Mouse (Mus musculus) lung, embryonic 14.5 days (tissue): Measurements from ENCODE around the gene Psmd9. TPM values are rescaled to one million over a fixed set of nuclear protein-coding genes. Genes with fewer than 3 reads are reported as not detected.
"Not testable (repeated sequence)": the region's sequence is repeated elsewhere in the genome, so short reads cannot be mapped to it uniquely, and the experiment has no call there.

Source experiments
- ATAC-seq: fragments of 200-750 bp; cut with Nextera tagmentation; 2 replicates; pipeline ENCODE4 v1.8.0; 2017; ENCODE audit warnings: mild to moderate bottlenecking, moderate TSS enrichment, moderate library complexity; ENCODE audit not compliant: insufficient read depth
- DNase-seq: peaks from one replicate; pipeline ENCODE4 v3.0.0-alpha.2; 2015
- H3K27ac ChIP-seq: fragments of 300-500 bp; sonication (generic); 2 replicates; pipeline ENCODE4 v1.5.1; 2014; ENCODE audit warnings: low read depth, mild to moderate bottlenecking, moderate library complexity
- H3K27me3 ChIP-seq: fragments of 300-500 bp; sonication (generic); 2 replicates; pipeline ENCODE4 v1.6.1; 2014; ENCODE audit warnings: low read length, control low read depth; ENCODE audit not compliant: insufficient read depth
- H3K36me3 ChIP-seq: fragments of 300-500 bp; sonication (generic); 2 replicates; pipeline ENCODE4 v1.6.1; 2014; ENCODE audit warnings: control low read depth; ENCODE audit not compliant: insufficient read depth
- H3K4me1 ChIP-seq: fragments of 300-500 bp; sonication (generic); 2 replicates; pipeline ENCODE4 v1.6.1; 2014; ENCODE audit warnings: antibody characterized with exemption, control low read depth; ENCODE audit not compliant: insufficient read depth
- H3K4me2 ChIP-seq: fragments of 300-500 bp; sonication (generic); 2 replicates; pipeline ENCODE4 v1.6.1; 2014; ENCODE audit warnings: mild to moderate bottlenecking
- H3K4me3 ChIP-seq: fragments of 300-500 bp; sonication (generic); 2 replicates; pipeline ENCODE4 v1.5.1; 2014; ENCODE audit warnings: low read depth, low read length
- H3K9ac ChIP-seq: fragments of 300-500 bp; sonication (generic); 2 replicates; pipeline ENCODE4 v1.6.1; 2014
- H3K9me3 ChIP-seq: fragments of 300-500 bp; sonication (generic); 2 replicates; pipeline ENCODE4 v1.6.1; 2016; ENCODE audit warnings: low read depth, low read length, control low read depth
- CTCF ChIP-seq: IDR thresholded peaks from 2 replicates; pipeline ENCODE4 v1.5.1; 2016; ENCODE audit warnings: antibody characterized with exemption, low read depth
- WGBS: fragments of 180-500 bp; shearing (Covaris S2); extraction: QIAGEN DNeasy Blood & Tissue Kit; methylation state at CpG from one replicate; pipeline ENCODE4 v1.1.7; 2014; 5-methylcytosine and 5-hydroxymethylcytosine counted together
- polyA plus RNA-seq: library from polyadenylated mRNA; unstranded; fragments of >200 nt; fragmentation: Nextera tagmentation; extraction: Ambion mirVana; gene quantifications from 2 replicates; pipeline ENCODE4 v1.2.1, GENCODE M21; 2014

Gene Psmd9
- polyA plus RNA-seq, 1 experiment from 2014 or later, result 81.7 TPM

GRCm38 (mm10) chr5:123193436-123193835 is 24.2 kb downstream of the Psmd9 start:
- Histone ChIP-seq H3K27ac (no peak overlapping the region), H3K9me3 (no peaks in the 10 kb centered on the region), H3K4me2 (no peak overlapping the region), H3K9ac (no peak overlapping the region), H3K4me3 (no peak overlapping the region), H3K36me3 (no peaks in the 10 kb centered on the region), H3K4me1 (no peaks in the 10 kb centered on the region), H3K27me3 (no peaks in the 10 kb centered on the region)
- no peak for TF ChIP-seq CTCF
- DNase-seq (no peak), ATAC-seq (no peak)
- 71% methylated on average over 5 of the region's 5 CpGs for WGBS

GRCm38 (mm10) chr5:123194856-123195255 is 25.6 kb downstream of the Psmd9 start:
- Histone ChIP-seq H3K4me2 (no peak overlapping the region), H3K9me3 (no peaks in the 10 kb centered on the region), H3K36me3 (no peaks in the 10 kb centered on the region), H3K27me3 (no peaks in the 10 kb centered on the region), H3K4me3 (no peak overlapping the region), H3K27ac (no peak overlapping the region), H3K9ac (no peak overlapping the region), H3K4me1 (no peaks in the 10 kb centered on the region)
- WGBS, result 78% methylated on average over 6 of the region's 6 CpGs
- TF ChIP-seq CTCF, result no peak
- DNase-seq, result no peak
- no peak for ATAC-seq

GRCm38 (mm10) chr5:123195500-123196000 is 26.3 kb downstream of the Psmd9 start:
- no peak overlapping the region for H3K4me3 ChIP-seq
- H3K9me3 ChIP-seq, result no peaks in the 10 kb centered on the region
- H3K4me1 ChIP-seq, result no peaks in the 10 kb centered on the region
- H3K27ac ChIP-seq, result no peak overlapping the region
- no peak overlapping the region for H3K9ac ChIP-seq
- H3K27me3 ChIP-seq, result no peaks in the 10 kb centered on the region
- WGBS, result 87% methylated on average over 16 of the region's 16 CpGs
- TF ChIP-seq CTCF, result no peak
- H3K36me3 ChIP-seq, result no peaks in the 10 kb centered on the region
- no peak for ATAC-seq
- DNase-seq, result no peak
- H3K4me2 ChIP-seq, result no peak overlapping the region

GRCm38 (mm10) chr5:123196746-123197145 is 27.5 kb downstream of the Psmd9 start:
- no peak overlapping the region for H3K27ac ChIP-seq
- H3K4me3 ChIP-seq, result no peak overlapping the region
- H3K4me2 ChIP-seq, result no peak overlapping the region
- H3K27me3 ChIP-seq, result no peaks in the 10 kb centered on the region
- ATAC-seq (no peak), DNase-seq (no peak)
- no peaks in the 10 kb centered on the region for H3K4me1 ChIP-seq
- TF ChIP-seq CTCF, result no peak
- H3K9ac ChIP-seq, result no peak overlapping the region
- H3K9me3 ChIP-seq, result no peaks in the 10 kb centered on the region
- 65% methylated on average over 4 of the region's 4 CpGs for WGBS
- H3K36me3 ChIP-seq, result no peaks in the 10 kb centered on the region

GRCm38 (mm10) chr5:123198523-123198922 is 29.3 kb downstream of the Psmd9 start:
- no peaks in the 10 kb centered on the region for H3K4me1 ChIP-seq
- no peak overlapping the region for H3K9ac ChIP-seq
- no peaks in the 10 kb centered on the region for H3K9me3 ChIP-seq
- WGBS, result 87% methylated on average over 4 of the region's 4 CpGs
- no peaks in the 10 kb centered on the region for H3K36me3 ChIP-seq
- H3K27me3 ChIP-seq, result no peaks in the 10 kb centered on the region
- ATAC-seq (no peak), DNase-seq (no peak)
- H3K27ac ChIP-seq, result no peak overlapping the region
- no peak for TF ChIP-seq CTCF
- H3K4me3 ChIP-seq, result no peak overlapping the region
- no peak overlapping the region for H3K4me2 ChIP-seq

- not testable (repeated sequence) for H3K9ac ChIP-seq, H3K9me3 ChIP-seq, H3K4me2 ChIP-seq, H3K4me1 ChIP-seq, H3K36me3 ChIP-seq, H3K27ac ChIP-seq, ATAC-seq, DNase-seq, H3K4me3 ChIP-seq, H3K27me3 ChIP-seq
- WGBS, result 84% methylated on average over 5 of the region's 7 CpGs
Observed at GRCm38 (mm10) chr5:123200816-123201522, 31.8 kb downstream of the Psmd9 start.

- Histone ChIP-seq H3K9me3 (no peaks in the 10 kb centered on the region), H3K4me1 (no peaks in the 10 kb centered on the region), H3K27me3 (no peaks in the 10 kb centered on the region), H3K4me3 (no peak overlapping the region), H3K4me2 (no peak overlapping the region), H3K36me3 (no peaks in the 10 kb centered on the region), H3K9ac (no peak overlapping the region), H3K27ac (no peak overlapping the region)
- DNase-seq, result no peak
- 55% methylated on average over 7 of the region's 7 CpGs for WGBS
- TF ChIP-seq CTCF, result no peak
- no peak for ATAC-seq
Observed at GRCm38 (mm10) chr5:123201523-123201892, 32.3 kb downstream of the Psmd9 start.

- H3K9ac ChIP-seq, result no peak overlapping the region
- H3K36me3 ChIP-seq, result no peaks in the 10 kb centered on the region
- no peak overlapping the region for H3K27ac ChIP-seq
- ATAC-seq, result no peak
- H3K27me3 ChIP-seq, result no peaks in the 10 kb centered on the region
- TF ChIP-seq CTCF, result no peak
- 60% methylated on average over 5 of the region's 5 CpGs for WGBS
- H3K9me3 ChIP-seq, result no peaks in the 10 kb centered on the region
- no peak for DNase-seq
- H3K4me3 ChIP-seq, result no peak overlapping the region
- H3K4me1 ChIP-seq, result no peaks in the 10 kb centered on the region
- no peak overlapping the region for H3K4me2 ChIP-seq
Observed at GRCm38 (mm10) chr5:123201987-123202386, 32.8 kb downstream of the Psmd9 start.

- H3K36me3 ChIP-seq, ATAC-seq, H3K4me3 ChIP-seq, DNase-seq, H3K27ac ChIP-seq, H3K9ac ChIP-seq, H3K4me1 ChIP-seq, H3K4me2 ChIP-seq, H3K9me3 ChIP-seq, H3K27me3 ChIP-seq: not testable (repeated sequence)
- WGBS, result 46% methylated on average over 4 of the region's 4 CpGs
Observed at GRCm38 (mm10) chr5:123202771-123203170, 33.6 kb downstream of the Psmd9 start.

GRCm38 (mm10) chr5:123203591-123203990 is 34.4 kb downstream of the Psmd9 start:
- 76% methylated on average over 7 of the region's 7 CpGs for WGBS
- H3K4me2 ChIP-seq, H3K36me3 ChIP-seq, DNase-seq, ATAC-seq, H3K4me1 ChIP-seq, H3K9ac ChIP-seq, H3K4me3 ChIP-seq, H3K27ac ChIP-seq, H3K27me3 ChIP-seq, H3K9me3 ChIP-seq: not testable (repeated sequence)
